Mouse (Mus musculus): ENCODE measurements around the gene Gtf3c4. TPM values are rescaled to one million over a fixed set of nuclear protein-coding genes. Genes with fewer than 3 reads are reported as not detected.

Gene Gtf3c4
- total RNA-seq, 2 experiments from 2014 or later, result 38.5 to 39.9 TPM

Other genes starting within 250 kb of the Gtf3c4 start
- gene Gfi1b, start 218.4 kb downstream of the Gtf3c4 start, total RNA-seq (2021), result not detected
- gene Tsc1, start 199.1 kb downstream of the Gtf3c4 start, total RNA-seq (2021), result 10 to 100 TPM; 43.4 to 45.1 TPM
- not detected for gene Spaca9, start 140.6 kb downstream of the Gtf3c4 start, total RNA-seq (2021)
- 1 to 10 TPM; 1.7 to 2.1 TPM for gene Ak8, start 140.2 kb downstream of the Gtf3c4 start, total RNA-seq (2021)
- 1 to 10 TPM; 6.7 to 7.8 TPM for gene Ddx31, start within 50 bp of the Gtf3c4 start, total RNA-seq (2021)
- gene Barhl1, start 76.3 kb upstream of the Gtf3c4 start, total RNA-seq (2021), result under 1 TPM in 1 of 2 experiments, not detected in 1; 0.29 TPM
- gene Cfap77, start 214.7 kb upstream of the Gtf3c4 start, total RNA-seq (2021), result under 1 TPM; 0.40 to 0.62 TPM
- 10 to 100 TPM in 1 of 2 experiments, 1 to 10 TPM in 1; 10.0 to 10.7 TPM for gene Ttf1, start 219.9 kb upstream of the Gtf3c4 start, total RNA-seq (2021)